Mouse (Mus musculus) spleen, adult 2 months (tissue): Measurements from ENCODE around the gene Treml1. TPM values are rescaled to one million over a fixed set of nuclear protein-coding genes. Genes with fewer than 3 reads are reported as not detected.
A peak's percentile ranks its signal among the peaks of the same experiment; 100 is the strongest.
"Not testable (repeated sequence)": the region's sequence is repeated elsewhere in the genome, so short reads cannot be mapped to it uniquely, and the experiment has no call there.

Source experiments
- DNase-seq, 2 experiments: peaks; one replicate each; pipeline versions ENCODE4 v3.0.0 to v3.0.0-alpha.2; 2012 to 2021; ENCODE audit warnings: low spot score in 2 of 2, low read depth in 1 of 2
- H3K27ac ChIP-seq: fragments of 200-500 bp; 2 replicates; pipeline ENCODE4 v1.5.1; 2012; ENCODE audit warnings: low read length, inconsistent platforms; ENCODE audit not compliant: insufficient read depth
- H3K27me3 ChIP-seq: fragments of 200-500 bp; 2 replicates; pipeline ENCODE4 v1.6.1; 2012; ENCODE audit warnings: mild to moderate bottlenecking, moderate library complexity, low read length, inconsistent platforms; ENCODE audit not compliant: control insufficient read depth, insufficient read depth
- H3K36me3 ChIP-seq: fragments of 200-500 bp; 2 replicates; pipeline ENCODE4 v1.6.1; 2012; ENCODE audit warnings: mild to moderate bottlenecking, low read length, inconsistent platforms; ENCODE audit not compliant: control insufficient read depth, insufficient read depth
- H3K4me1 ChIP-seq: fragments of 200-500 bp; 2 replicates; pipeline ENCODE4 v1.6.1; 2011; ENCODE audit warnings: inconsistent platforms; ENCODE audit not compliant: control insufficient read depth, insufficient read depth, insufficient read length
- H3K4me3 ChIP-seq: fragments of 200-500 bp; 2 replicates; pipeline ENCODE4 v1.5.1; 2011; ENCODE audit warnings: mild to moderate bottlenecking, inconsistent platforms; ENCODE audit not compliant: insufficient read depth, insufficient read length; ENCODE audit errors: extremely low read depth
- CTCF ChIP-seq: fragments of 200-500 bp; IDR thresholded peaks from 2 replicates; pipeline ENCODE4 v1.5.1; 2011; ENCODE audit warnings: mild to moderate bottlenecking, inconsistent platforms; ENCODE audit not compliant: insufficient read depth, insufficient read length, insufficient replicate concordance; ENCODE audit errors: extremely low read depth
- POLR2A ChIP-seq: fragments of 200-500 bp; IDR thresholded peaks from 2 replicates; pipeline ENCODE4 v1.6.1; 2011; ENCODE audit warnings: low read depth, low read length, inconsistent platforms
- WGBS: fragments of 180-500 bp; shearing (Covaris S2); methylation state at CpG from one replicate; pipeline ENCODE4 v1.1.7; 2018; 5-methylcytosine and 5-hydroxymethylcytosine counted together
- polyA plus RNA-seq: library from polyadenylated mRNA; depleted of rRNA; stranded (reverse); fragments of >200 nt; gene quantifications from 2 replicates; pipeline ENCODE4 v1.2.3, GENCODE M21; 2012; rRNA removed

Treml1 gene
- 38.3 and 39.8 TPM in 2 replicates for polyA plus RNA-seq

DNA sequence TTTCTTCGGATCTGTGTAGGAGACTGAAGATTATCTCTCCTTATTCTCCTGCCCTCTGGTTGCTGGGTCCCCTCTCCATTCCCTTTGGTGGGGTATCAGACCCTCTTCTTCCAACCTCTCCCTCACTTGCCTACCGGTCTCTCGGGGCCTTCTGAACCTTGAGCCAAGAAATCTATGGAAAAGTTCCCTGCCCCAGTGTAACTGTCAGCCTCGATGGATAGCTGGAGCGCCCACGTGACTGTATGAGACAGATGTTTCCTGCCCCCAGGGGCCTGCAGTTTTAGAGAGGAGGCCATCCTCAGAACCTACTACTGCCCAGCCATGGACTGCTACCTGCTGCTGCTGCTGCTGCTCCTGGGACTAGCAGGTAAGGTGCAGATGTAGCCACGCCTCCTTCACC is at the start of gene Treml1:
Treml1 (plus strand) TSS at position 301 of the 400 bp plus-strand sequence.
- Histone ChIP-seq H3K4me3 (no peak within 1 kb of the TSS), H3K36me3 (no peaks in the 10 kb centered on the region), H3K27me3 (no peaks in the 10 kb centered on the region), H3K27ac (no peak within 1 kb of the TSS), H3K4me1 (no peaks in the 10 kb centered on the region)
- TF ChIP-seq POLR2A: no peak
- TF ChIP-seq CTCF: no peak
- 51% methylated on average over 7 of the region's 7 CpGs for WGBS
- no peak for DNase-seq

DNA sequence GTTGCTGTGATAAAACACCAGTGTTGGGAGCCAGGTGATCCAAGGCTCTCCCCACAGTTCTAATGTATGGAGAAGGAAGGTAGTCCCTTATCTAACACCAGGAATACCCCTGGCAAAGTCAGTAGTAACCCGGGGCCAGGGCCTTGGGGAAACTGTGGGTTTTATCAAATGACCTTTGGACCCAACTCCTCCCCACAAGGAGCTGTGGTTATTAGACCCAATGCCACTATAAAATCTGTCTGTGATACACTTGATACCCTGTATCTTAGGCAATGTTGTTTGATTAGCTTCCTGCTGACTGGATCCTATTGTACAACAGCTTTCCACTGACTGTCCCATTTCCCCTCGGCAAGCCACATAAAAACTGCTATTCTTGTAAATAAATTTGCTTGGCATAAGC is 47.6 kb upstream of the Treml1 start:
- Histone ChIP-seq H3K27ac (no peak overlapping the region), H3K4me3 (no peak overlapping the region), H3K27me3 (no peaks in the 10 kb centered on the region), H3K4me1 (peaks cover 9% of the 10 kb centered on the region), H3K36me3 (peaks cover 18% of the 10 kb centered on the region)
- no peak for DNase-seq
- WGBS: 76% methylated on average over 2 of the region's 2 CpGs
- TF ChIP-seq POLR2A (no peak), CTCF (no peak)

DNA sequence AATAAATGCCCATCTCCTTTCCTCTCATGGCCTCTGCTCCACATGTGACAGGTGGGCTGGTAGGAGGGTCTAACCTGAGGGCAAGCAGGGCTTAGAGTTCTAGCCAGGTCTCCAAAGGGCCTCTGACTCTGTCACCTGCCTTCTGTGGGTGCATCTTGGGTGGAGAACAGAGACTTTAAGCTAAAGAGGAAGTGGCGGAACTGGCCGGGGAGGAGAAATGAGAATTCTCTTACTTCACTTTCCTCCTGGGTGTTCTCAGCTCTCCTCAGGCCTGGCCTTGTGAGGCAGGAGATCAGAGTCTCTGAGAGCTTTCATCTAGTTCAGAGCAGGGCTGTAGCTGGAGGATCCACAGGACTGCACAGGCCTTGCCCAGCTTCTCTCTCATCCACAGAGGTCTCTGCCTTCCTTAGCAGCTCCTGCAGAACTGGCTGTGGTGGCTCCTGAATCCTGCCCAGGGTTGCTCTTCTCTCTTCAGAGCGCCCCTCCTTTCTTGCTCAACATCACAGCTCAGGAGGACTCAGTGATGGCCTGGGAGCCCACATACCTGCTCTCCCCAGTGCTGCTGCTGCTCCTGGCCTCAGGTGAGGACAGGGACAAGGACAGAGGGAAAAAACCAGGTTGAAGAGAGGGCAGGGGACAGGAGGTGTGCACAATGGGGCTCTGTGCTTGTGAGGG is 43.7 kb upstream of the Treml1 start, which contains the start of gene B430306N03Rik:
B430306N03Rik (plus strand) TSS at position 237 of the 675 bp plus-strand sequence.
- Histone ChIP-seq H3K4me1 (peaks cover 13% of the 10 kb centered on the region), H3K4me3 (peak within 1 kb of the TSS; percentile 27; the same call in 1 of the 2 replicates), H3K27ac (peak within 1 kb of the TSS; percentile 82)
- H3K27me3 ChIP-seq, H3K36me3 ChIP-seq: not testable (repeated sequence)
- DNase-seq: peak in 1 of 2 experiments; percentile 42
- 42% methylated on average over 3 of the region's 3 CpGs for WGBS

DNA sequence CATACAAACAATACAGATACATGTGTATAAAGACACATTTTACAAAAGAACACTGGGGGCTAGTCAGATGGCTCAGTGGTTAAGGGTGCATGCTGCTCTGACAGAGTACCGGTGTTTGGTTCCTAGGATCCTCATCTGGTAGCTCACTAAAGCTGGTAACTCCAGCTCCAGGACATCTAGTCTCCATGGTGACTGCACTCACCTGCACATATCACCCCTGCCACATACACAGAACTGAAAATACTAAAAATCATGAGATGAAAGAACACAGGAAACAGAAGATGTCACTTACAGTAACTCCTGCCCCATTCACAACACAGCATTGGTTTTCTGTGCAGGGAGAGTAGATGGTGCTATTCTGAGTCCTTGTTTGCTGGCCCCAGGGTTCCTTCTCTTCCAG is 41.0 kb upstream of the Treml1 start:
- TF ChIP-seq POLR2A (no peak), CTCF (no peak)
- Histone ChIP-seq H3K27ac (no peak overlapping the region), H3K36me3 (no peaks in the 10 kb centered on the region), H3K4me3 (no peak overlapping the region), H3K4me1 (peaks cover 13% of the 10 kb centered on the region), H3K27me3 (no peaks in the 10 kb centered on the region)
- no peak for DNase-seq
- 82% methylated on average over 1 of the region's 1 CpGs for WGBS

DNA sequence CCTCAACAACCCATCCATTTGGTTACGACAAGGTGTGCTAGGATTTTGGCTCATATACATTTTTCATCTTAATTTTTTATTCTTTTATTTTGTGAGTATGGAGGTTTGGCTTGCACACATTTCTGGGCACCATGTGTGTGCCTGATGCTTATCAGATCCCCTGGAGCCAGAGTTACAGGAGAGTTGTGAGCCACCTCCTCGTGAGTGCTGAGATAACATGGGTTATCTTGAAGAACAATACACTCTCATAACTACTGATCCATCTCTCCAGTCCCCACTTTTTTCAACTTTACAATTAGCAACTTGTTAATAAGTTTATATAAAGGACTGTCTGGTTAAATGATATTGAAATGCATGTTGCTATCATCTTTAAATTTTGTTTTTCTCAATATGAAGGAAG is 38.4 kb upstream of the Treml1 start:
- TF ChIP-seq CTCF (no peak), POLR2A (no peak)
- H3K4me1 ChIP-seq: peaks cover 16% of the 10 kb centered on the region
- DNase-seq: no peak
- 80% methylated on average over 2 of the region's 2 CpGs for WGBS
- no peaks in the 10 kb centered on the region for H3K27me3 ChIP-seq
- no peak overlapping the region for H3K4me3 ChIP-seq
- H3K36me3 ChIP-seq: no peaks in the 10 kb centered on the region
- H3K27ac ChIP-seq: no peak overlapping the region

DNA sequence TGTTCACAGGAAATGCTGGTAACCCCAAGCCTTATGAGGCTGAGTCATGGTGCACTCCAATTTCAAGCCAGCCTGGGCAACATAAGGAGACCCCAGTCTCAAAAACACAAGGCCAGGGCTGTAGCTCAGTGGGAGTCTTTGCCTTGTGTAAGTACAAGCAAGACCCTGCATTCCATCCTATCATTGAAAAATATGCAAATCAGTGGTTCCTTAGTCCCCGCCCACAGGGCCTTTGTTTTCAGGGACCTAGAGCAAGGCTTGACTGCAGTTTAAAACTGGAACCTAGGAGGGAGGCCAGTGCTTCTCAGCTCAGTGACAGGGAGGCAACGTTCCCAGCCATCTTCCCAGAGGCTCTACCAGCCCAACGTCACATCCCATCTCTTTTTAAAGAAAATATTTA is 36.5 kb upstream of the Treml1 start:
- 93% methylated on average over 3 of the region's 3 CpGs for WGBS
- Histone ChIP-seq H3K4me3 (no peak overlapping the region), H3K36me3 (no peaks in the 10 kb centered on the region), H3K4me1 (peaks cover 13% of the 10 kb centered on the region), H3K27ac (no peak overlapping the region), H3K27me3 (no peaks in the 10 kb centered on the region)
- DNase-seq: no peak
- TF ChIP-seq POLR2A (no peak), CTCF (no peak)

DNA sequence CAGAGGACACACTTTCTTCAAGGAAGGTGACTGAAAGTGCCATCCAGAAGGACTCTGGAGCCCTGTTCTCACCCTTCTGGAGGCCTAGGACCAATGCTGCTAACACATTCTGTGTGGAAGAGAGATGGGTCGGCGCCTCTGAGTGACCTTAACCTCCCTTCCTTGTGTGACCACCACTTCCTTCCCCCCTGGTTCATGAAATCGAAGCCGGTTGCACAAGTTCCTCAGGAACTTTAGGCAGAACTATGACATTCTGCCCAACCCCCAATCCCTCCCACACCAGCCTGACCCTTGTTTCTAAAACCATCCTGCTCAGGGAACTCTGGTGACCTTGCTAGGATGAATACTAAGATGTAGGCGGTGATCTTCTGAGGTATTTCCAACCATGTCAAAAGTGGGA is 35.5 kb upstream of the Treml1 start:
- Histone ChIP-seq H3K4me3 (no peak overlapping the region), H3K36me3 (no peaks in the 10 kb centered on the region), H3K27ac (peak overlapping the region; percentile 10; the same call in 1 of the 2 replicates), H3K27me3 (no peaks in the 10 kb centered on the region), H3K4me1 (peaks cover 9% of the 10 kb centered on the region; the same call in 1 of the 2 replicates)
- DNase-seq: no peak
- no peak for TF ChIP-seq CTCF
- TF ChIP-seq POLR2A: no peak
- 17% methylated on average over 5 of the region's 5 CpGs for WGBS
